Mouse (Mus musculus): ENCODE results near the gene Ryr2.
"Not testable (repeated sequence)": the region's sequence is repeated elsewhere in the genome, so short reads cannot be mapped to it uniquely, and the experiment has no call there.

DNA sequence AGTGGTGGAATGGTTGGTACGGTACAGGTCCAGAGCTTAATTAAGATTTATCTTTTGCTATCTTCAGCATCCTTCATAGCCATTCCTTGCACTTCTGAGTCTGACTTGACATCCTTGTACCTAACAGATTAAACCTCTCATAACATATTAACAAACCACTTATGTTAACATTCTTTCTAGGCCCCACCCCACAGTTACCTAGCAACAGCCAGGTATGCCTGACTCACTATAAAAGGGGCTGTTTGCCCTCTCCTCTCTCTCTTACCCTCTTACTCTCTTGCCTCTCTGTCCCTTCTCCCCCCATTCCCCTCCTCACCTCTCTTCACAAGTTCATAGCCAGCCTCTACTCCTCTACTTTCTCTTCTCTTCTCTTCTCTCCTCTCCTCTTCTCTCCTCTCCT is 297.4 kb downstream of the Ryr2 start:
- not testable (repeated sequence) for TF ChIP-seq CTCF (IDR thresholded peaks at IDR 0.05; ENCODE audit: low read depth, low read length); POLR2A (IDR thresholded peaks at IDR 0.05; ENCODE audit: borderline replicate concordance, low read depth, low read length)

Measured in bone marrow macrophage, adult 2 months (primary cell).